Mouse (Mus musculus) lung, adult 18-20 months (tissue): ENCODE results near the gene Pom121l2.

ENCODE experiments used
- DNase-seq, 2 experiments: peaks; one replicate each; pipeline ENCODE4 v3.0.0; 2022; ENCODE audit warnings: mixed read lengths in 2 of 2

Pom121l2 gene

GRCm38 (mm10) chr13:22020901-22021339 lies 39.9 kb downstream of the Pom121l2 start:
- peak; percentile 56 to 60 for DNase-seq

GRCm38 (mm10) chr13:22021581-22021980 lies 40.6 kb downstream of the Pom121l2 start:
- DNase-seq = no peak

GRCm38 (mm10) chr13:22022241-22022640 lies 41.2 kb downstream of the Pom121l2 start:
- DNase-seq = peak; percentile 81

GRCm38 (mm10) chr13:22026058-22027031 lies 45.4 kb downstream of the Pom121l2 start:
- peak; percentile 76 to 79 for DNase-seq

GRCm38 (mm10) chr13:22028673-22029460 lies 47.9 kb downstream of the Pom121l2 start:
- peak; percentile 93 to 94 for DNase-seq

GRCm38 (mm10) chr13:22029928-22030327 lies 48.9 kb downstream of the Pom121l2 start:
- DNase-seq = no peak

GRCm38 (mm10) chr13:22030493-22030892 lies 49.5 kb downstream of the Pom121l2 start:
- DNase-seq = no peak

- no peak for DNase-seq
These were observed 52.9 kb downstream of the Pom121l2 start for GRCm38 (mm10) chr13:22033741-22034442.

GRCm38 (mm10) chr13:22034443-22035266 lies 53.7 kb downstream of the Pom121l2 start:
- no peak for DNase-seq

- peak; percentile 79 to 80 for DNase-seq
These were observed 54.5 kb downstream of the Pom121l2 start, which contains the start of the genes Hist1h2ah and Hist1h2bk for GRCm38 (mm10) chr13:22035267-22036148. Hist1h2ah (minus strand) TSS chr13:22035568. Hist1h2bk (plus strand) TSS chr13:22035870.

GRCm38 (mm10) chr13:22036149-22036956 lies 55.4 kb downstream of the Pom121l2 start:
- DNase-seq = no peak

- no peak for DNase-seq
These were observed 56.0 kb downstream of the Pom121l2 start for GRCm38 (mm10) chr13:22036986-22037385.

GRCm38 (mm10) chr13:22037415-22037814 lies 56.4 kb downstream of the Pom121l2 start:
- DNase-seq = no peak
